Mouse (Mus musculus) left cerebral cortex, adult 11 months (tissue): ENCODE data around the gene Tbck.

Source experiments
- DNase-seq: peaks from one replicate; pipeline ENCODE4 v3.0.0; 2022; ENCODE audit warnings: low spot score

Tbck gene

DNA sequence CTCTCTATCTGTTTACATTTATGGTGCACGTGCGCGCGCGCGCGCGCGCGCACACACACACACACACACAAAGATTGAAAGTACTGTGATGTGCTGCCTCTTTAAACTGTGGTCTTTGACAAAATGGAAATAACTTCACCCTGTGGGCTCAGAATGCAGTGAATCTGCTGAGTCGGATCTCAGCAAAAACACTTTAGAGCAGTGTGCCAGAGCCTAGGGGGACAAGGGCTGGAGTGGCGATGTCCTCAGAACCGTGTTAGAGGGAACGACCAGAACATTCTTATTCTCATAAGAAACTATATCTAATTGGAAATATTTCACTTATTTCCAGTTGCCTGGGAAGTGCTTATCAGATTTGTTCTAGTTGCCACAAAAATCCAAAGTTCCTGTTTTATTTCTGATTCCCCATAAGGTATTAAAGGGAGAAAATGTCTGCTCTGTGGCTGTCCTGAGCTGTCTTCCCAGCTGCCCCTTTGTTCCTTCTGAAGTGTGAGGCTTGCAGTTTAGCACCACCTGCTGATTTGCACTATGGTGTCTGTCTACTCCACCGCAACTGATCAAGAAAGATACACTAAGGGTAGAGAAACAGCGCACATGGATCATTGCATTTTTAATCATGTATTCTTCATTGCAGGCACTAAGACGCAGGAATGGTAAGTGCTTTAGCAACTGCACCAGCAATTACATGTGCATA is 82.2 kb downstream of the Tbck start:
- no peak for DNase-seq

DNA sequence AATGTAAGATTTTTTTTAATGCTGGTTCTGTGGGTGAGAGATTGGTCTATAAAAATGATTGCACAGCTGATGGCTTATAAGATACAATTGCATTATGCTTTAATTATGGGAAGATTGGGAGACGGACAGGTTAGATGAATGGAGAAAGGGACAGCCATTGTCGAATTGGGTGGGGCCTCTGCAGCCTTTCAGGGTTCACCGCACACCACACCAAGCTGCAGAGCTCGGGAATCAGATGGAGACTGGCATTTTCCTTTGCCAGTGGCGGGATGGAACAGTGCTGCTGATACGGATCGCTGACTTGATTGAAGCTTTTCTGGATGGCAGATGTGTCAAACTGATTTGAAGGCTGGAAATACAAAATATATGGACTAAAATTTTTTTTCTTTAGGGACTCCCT is 88.1 kb downstream of the Tbck start:
- DNase-seq, result no peak

DNA sequence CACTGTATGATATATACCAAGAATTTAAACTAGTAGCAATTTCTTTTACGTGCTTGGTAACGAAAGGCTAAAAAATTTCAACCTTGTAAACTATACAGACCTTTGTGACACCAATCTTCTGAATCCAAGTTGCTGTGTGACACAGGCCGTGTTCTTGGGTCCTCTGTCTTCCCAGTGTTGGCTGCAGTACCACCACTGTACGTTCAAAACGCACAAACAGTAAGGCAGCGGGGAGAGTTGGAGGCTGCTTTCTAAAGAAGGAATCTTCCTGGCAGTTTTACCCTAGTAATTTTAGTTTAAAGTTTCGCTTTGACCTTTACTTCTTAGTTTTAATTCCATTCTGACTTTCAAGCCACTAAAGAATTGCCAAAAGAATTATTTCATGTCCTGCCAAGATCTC is 92.7 kb downstream of the Tbck start:
- DNase-seq, result no peak

DNA sequence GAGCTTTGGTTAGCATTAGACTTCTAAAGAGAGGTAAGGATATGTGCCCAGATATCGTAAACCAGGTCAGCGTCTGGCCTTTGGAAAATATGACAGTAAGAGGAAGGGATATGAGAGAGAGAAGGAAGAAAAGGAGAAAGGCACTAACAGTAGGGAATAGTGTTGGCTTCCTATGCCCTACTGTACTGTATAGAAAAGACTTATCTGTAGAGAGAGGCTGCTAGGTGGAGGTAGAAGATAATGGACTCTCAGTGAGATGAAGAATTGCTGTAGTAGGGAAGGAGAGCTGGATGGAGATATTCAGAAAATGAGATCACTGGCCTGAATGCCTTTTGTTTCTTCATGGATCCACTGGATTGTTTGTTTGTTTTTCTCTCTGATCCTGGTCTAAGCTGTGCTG is 97.2 kb downstream of the Tbck start:
- DNase-seq, result no peak

DNA sequence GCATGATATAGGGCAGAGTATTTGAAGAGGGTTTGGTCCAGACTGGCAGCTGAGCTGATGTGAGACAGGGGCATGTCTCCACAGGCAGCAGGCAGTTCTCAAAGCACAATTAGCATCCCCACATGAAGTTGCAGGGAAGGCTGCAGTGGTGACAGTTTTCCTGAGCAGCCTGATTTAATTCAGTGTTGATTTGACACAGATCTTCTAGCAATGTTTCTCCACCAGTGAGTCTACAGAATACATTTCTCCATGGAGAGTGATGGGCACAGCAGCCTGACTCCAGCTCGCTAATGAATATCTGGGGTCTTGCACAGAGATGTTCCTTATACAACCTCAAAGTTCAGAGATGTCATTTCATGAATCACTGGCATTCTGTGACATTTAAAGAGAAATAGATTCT is 99.1 kb downstream of the Tbck start:
- DNase-seq, result no peak

DNA sequence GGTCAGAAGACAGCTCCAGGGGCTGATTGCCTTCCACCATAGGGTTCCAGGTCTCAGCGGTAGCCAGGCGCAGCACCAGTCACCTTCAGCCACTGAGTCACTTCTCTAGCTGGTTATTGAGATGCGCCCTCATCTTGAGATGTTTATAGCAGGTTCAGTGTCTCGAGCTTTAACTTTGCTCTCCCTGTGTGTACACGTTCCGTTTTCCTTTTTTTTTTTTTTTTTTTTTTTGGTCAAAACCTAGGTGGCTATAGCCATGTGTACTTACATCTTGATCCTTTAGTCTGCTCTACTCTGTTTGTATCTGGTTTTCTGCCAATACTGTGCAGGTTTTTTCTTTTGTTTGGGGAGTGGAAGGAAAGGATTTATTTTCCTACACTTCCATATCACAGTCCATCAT is 100.8 kb downstream of the Tbck start:
- DNase-seq, result no peak

DNA sequence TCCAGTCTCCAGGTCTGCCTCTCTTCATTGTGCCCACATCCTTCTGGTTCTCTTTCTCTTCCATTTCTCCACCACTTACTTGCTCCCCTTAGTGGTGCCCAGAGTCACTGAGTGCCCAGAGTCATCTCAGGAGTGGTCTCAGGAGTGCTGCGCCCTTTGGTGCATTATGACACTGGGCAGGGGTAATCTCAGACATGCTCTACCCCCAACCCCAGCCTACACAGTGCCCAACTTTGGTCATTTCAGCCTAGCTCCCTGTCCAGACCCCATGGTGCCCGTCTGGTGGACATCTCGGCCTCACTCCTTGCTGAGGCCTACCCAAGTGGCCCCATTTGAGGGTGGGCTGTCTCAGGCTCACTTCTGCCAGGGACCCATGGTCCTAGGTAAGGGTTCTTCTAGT is 102.7 kb downstream of the Tbck start:
- DNase-seq, result no peak

DNA sequence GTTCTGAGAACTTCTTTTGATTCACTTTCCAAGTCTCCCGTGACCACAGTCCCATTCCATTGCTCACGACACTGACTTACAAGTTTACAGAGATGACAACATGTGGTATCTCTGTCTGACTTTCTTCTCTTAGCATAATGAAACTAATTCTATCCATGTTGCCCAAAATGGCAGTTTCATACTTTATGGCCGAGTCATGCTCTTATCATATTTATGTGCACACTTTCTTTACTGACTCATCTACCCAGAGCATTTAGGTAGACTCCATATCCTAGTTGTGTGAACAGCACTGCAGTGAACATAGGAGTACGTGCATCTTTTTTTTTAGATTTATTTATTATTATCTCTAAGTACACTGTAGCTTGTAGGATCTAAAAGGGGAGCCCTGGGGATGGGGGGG is 103.8 kb downstream of the Tbck start:
- DNase-seq, result no peak

DNA sequence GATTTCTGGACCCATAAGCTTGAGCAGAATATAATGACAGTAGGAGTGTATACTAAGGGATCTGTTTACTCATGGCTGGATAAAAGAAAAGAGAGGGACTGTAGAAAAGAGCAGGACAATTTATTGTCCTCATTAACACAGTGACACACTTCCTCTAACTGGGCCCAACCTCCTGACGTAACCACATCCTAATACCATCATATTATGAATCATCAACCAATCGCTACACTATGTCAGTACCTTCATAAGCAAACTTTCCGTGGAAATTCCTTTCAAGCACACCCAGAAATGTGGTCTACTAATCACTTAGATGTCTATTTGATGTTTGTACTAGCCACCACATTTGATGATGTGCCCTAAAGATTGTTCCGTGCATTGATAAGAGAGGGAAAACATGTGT is 107.2 kb downstream of the Tbck start:
- DNase-seq, result no peak

DNA sequence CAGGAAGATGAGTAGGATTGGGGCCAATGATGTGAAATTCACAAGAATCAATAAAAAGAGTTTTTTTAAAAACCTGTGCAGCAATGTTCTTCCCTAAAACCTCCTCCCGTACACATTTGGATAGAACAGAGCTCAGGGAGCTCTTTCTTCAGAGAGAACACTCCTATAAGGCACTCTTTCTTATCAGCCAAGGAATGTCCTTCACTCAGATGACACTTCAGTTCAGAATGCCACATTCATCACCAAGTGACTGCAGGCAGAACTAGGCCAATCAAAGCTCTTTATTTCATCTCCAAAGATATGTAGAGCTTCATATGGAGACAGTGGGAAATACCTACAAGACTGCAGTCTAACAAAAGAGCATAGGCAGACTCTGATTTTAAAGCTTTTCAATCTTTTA is 116.3 kb downstream of the Tbck start:
- DNase-seq, result no peak

DNA sequence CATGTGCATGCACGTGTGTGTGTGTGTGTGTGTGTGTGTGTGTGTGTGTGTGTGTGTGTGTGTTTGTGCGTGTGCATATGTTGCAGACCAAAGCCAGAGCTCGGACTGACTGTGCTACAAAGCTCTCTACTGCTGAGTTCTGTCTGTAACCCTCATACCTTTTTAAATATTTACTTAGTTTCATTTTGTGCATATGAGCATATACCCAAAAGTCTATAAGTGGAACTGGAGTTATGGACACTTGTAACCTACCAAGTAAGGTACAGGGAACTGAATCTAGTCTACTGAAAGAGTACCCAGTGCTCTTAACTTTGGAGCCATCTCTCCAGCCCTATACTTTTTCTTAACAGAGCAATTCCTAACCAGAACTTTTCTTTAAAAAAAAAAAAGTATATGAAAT is 118.0 kb downstream of the Tbck start:
- no peak for DNase-seq

DNA sequence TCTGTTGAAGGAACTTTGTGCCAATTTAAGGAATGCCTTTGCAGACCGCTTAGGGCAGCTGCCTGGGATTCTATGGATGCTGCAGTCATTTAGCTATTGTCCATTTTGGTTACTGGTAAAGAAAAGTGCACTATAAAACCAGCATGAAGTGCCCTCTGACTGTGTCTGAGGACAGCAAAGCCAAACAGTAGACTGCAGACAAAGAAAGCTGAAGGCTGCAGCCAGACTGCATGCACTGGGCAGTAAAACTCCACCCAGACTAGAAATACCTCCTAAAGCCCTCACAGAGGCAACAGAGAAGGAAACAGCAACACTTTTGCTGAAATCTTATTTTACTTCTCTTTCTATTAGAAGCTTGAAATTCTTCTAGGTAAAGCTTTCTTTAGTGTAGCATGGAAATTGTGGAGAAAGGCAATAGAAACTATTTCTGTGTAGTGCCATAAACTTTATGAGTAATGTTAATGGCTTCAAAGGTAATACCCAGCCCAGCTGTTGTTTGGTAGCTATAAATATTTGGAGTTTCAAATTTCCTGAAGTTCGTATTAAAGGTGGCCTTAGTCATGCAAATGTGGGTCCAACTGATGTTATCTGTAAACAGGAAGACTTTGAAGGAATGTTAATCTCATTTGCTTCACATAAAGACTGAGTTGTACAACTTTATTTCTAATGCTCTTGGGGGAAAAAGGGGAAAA is 124.1 kb downstream of the Tbck start:
- DNase-seq, result no peak

DNA sequence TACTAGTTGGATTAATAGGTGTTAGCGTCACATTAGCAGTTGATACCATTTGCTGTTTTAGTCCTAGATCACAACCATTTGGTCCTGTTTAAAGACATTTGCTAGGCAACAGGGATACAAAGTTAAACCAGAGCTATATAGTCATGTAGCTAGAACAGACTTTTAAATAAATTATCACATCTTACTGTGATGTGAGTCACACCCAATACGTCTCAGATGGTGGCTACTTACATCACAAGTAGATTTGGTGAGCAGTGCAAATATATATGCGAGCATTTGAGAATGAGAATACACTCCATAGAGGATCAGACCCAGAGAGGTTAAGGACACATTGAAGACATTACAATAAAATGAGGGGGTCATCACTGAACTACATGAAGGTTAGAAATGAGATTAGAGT is 125.0 kb downstream of the Tbck start:
- no peak for DNase-seq

DNA sequence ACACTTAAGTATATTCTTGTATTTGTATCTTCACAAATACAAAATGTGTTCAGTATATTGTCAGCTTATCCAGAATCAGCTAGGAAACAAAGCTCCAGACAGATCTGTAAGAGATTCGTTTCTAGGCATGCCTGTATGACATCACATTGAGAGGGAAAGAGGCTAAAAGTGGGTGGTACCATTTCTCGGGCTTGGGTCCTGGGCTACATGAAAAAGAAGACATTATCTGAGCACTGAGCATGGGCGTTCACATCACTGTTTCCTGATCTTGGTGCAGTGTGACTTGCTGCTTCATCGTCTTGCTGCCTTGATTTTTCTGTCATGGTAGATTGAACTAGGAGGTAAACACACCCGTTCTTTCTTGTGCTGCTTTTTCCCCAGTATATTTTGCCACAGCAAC is 127.8 kb downstream of the Tbck start:
- DNase-seq, result no peak

DNA sequence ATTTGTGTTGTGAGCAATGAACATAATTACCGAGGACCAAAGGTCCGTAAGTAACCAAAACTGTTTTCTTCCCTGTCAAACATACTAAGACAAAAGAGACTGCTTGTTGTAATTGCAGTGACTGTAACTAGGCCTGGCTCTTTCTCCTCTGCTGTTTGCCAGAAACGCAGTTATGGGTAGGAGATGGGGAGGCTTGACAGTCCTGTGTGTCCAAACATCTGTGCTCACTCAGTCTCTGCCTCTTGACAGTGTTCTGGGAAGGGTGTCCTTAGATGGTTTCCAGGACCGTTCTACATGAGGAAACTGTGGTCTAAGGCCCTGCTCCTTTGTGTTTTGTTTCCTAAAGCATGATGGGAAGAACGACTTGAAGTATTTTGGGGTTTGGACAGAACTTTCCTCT is 128.4 kb downstream of the Tbck start:
- DNase-seq, result no peak

DNA sequence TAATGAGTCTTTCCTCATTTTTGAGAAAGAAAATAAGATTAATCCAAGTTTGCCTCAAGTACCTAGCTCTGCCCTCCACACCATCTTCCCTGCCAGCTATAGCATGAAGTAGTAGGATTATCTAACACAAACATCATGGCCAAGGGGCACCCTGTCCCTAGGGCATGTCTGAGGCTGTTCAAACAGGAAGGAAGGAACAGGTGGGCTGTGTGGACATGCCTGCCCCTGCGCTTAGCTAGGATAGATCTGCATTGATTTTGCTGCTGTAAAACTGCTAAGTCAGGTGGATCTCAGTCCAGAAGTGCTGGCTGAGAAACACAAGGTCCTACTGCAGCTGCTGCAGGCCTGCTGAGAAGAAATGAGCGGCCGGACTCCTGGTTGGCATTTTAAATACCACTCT is 129.2 kb downstream of the Tbck start:
- DNase-seq, result no peak

DNA sequence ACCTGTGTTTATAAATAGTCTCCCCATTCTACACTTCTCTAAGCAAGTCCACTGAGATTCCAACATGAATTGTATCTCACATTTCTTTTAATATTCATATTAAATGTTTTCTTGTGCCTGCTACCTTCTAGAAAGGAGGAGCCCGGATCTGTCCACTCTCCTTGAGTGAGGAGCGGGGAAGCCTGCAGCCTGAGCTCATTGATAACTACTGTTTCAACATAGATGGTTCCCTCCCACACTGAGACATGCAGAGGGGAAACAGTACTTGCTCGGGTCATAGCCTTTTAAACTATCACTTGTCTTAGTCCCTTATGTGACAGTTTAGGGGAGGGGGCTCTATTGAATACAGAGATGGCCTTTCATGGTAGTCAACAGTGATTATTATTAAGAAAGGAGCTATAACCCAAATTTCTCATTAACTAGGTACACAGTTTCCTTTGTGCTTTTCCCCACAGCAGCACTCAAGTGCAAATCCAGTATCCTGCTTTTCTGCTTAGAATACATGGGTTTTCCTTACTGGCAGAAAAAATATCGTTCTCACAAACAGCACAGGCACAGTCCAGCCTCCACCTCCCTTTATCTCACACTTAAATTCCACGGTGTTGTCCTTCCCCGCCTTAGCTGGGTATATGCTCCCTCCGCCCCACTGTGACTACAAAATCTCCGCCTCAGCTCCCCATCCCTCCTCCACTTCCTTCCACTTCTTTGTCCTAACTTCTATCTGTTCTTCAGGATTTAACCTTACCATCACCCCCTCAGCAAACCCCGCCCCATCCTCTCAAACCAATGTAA is 130.0 kb downstream of the Tbck start:
- DNase-seq, result no peak

DNA sequence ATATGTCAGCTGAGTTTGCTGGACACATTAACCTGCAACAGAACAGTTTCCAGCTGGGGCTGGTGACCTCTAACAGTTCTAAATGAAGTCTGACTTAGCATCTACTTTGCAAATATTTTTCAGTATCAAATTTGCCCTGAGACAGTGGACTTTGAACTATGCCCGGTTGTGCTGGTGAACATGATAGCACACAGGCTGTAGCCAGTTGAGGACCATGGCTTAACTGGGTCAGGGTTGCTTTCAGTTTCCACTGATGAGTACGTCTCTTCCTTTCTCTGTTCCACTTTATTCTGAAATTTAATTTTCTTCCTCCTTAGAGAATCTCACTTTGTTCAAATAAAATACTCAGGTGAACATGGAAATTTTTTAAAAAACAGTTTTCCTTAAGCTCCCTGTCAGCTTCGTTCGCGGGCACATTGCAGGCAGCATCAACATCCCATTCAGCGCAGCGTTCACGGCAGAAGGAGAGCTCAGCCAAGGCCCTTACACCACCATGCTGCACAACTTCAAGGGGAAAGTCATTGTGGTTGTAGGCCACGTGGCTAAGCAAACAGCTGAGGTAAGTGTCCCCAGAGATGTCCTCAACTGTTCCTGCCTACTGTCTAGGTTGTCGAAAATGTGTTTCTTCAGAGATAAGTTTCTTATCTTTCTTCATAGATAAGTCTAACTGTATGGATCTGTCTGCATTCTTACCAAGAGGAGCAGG is 131.0 kb downstream of the Tbck start:
- no peak for DNase-seq

DNA sequence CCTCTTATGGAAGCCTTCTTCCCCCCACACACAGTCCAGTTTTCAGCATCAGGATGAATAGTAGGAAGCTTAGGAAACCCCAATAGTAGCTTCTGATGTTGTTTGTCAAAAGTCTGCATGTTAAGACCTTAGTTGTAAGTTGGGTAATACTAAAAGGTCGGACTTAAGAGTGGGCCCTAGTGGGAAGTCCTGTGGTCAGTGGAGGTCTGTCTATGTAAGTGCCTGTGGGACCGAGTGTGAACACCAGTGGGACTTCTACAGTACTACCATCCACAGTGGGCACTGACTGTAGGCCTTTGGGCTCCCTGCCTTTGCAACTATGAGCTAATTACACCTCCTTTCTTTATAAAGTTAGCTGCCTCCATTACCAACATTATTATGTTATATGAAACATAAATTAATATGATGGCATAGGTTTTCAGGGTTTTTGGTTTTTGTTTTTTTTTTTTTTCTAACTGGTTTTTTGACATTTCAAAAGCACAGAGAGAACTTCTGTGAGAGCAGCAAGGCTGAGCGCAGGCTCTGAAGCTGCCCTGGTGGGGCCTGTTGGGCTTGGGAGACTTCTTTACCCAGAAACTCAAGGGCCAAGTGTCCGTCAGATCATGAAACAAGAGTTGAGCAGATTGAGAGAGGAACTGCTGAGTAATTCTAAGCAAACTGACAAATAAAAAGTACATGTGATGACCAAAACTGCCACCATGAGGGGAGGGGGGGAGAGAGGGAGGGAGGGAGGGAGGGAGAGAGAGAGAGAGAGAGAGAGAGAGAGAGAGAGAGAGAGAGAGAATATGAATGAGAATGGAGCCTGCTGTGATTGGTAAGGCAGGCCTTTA is 131.8 kb downstream of the Tbck start:
- no peak for DNase-seq

DNA sequence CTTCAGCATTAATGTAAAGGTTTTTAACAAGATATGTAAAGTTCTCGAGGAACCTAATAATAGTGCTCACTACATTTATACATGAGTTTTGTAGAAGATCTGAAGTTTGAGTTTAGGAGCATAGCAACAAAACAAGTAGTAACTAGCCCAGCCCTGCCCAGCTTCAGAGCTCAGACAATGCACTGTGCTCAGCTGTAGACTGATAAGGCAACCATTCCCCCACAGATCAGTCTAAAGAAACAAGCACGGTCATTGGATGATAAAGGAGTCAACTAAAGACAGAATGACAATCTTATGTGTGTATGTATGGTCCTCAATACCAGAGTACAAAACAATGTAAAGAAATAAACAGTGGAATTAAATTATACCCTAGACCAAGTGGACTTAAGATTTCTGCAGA is 135.5 kb downstream of the Tbck start:
- DNase-seq, result no peak

DNA sequence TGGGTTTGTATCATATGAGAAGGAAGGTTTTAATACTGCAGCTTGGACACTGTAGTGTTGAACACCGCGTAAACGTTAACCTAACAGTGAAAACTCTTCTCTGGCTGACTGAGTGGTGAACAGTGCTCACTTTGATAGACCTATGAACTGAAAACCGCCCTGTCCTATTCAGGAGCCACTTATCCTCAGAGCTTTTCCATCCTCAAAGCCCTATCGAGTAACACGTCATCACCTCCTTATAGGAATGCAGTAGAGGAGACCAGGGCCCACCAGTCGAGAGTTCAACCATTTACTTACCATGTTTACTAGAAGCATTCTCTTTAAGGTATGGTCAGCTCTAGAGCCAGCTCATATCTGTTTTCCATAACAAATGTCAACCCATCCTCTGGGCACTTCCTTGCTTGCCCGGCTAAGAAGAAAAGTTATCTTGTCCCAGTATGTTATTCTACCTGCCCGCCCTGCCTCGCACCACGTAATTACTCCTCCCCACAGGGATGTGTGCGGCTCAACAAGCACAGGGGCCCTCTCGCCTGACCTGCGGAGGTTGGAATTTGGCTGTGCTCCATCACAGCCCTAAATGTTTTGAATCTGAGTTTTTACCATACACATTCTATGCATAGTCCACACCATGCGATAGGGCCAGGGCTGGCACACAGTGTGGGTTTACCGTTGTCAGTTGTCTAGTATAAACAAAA is 147.4 kb downstream of the Tbck start:
- DNase-seq, result no peak
